Mouse (Mus musculus) thymus, postnatal 14 days (tissue): ENCODE data around the gene Dnpep.

Experiments used
- DNase-seq: peaks from one replicate; pipeline ENCODE4 v3.0.0; 2021

The Dnpep gene

DNA sequence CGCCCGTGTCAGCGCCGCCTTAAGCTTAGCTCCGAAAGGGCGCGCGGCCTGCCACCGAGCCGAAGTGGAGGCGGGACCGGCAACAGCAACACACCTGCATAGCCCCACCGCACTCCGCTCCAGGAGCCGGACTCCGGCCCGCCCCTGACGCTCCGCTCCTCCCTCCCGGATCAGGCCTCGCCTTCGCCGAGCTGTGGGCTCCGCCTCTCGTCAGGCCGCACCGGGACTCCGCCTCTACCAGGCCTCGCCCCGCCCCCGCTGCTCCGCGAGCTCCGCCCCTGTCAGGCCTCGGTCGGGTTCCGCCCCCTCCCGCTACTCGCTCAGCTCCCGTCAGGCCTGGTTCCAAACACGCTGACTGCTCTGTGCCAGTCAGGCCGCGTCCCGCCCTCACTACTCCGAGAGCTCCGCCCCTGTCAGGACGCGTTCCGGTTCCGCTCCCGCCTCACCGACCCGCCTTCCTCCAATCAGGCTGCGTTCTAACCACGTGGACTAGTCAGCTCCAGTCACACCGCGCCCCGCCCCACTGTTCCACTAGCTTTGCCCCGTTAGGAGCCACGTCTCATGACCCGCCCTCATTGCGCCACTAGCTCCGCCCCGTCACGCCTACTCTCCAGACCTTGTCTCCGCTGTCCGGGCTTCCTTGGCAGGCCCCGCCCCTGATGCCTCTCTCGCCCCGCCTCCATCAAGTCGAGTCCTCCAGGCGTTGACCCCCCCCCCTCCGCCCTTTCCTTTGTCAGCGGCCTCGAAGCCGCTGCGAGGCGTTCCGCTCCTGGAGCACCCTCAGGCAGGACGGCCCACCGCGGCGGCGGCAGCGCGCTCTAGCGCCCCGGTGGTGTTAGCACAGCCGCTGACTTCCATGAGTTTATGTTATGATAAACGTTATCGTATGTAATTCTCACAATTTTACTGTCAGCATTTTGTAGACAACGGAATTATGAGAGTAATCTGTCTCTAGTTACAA lies at the start of gene Dnpep:
Dnpep (minus strand) TSS at position 750 of the 961 bp plus-strand sequence.
- peak; percentile 100 for DNase-seq

DNA sequence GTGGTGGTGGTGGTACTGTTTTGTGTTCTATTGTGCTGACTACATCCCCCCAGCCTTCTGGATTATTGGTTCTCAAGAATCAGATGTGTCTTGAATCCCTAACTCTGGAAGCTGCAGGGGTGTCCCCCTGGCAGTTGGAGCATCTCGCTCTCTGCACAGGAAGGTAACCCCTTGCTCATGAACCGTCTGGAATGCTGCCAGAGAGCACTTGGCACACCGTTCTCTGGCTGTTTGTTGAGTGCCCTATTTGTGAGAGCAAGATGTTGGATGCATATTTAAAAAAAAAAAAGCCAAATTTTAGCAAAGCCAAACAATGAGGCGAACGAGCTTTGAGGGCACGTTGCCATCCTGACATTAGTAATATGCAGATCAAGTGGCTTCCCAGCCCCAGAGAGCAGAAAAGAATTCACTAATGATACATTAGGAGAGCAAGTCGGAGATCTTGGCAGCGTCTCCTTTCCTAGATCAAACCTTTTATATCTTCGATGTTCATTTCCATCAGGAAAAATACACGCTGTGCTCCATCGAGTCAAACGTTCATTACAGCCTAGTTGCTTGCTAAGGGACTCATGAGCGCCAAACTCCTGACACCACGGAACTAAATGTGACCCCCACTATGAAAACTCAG lies 47.8 kb upstream of the Dnpep start:
- no peak for DNase-seq

DNA sequence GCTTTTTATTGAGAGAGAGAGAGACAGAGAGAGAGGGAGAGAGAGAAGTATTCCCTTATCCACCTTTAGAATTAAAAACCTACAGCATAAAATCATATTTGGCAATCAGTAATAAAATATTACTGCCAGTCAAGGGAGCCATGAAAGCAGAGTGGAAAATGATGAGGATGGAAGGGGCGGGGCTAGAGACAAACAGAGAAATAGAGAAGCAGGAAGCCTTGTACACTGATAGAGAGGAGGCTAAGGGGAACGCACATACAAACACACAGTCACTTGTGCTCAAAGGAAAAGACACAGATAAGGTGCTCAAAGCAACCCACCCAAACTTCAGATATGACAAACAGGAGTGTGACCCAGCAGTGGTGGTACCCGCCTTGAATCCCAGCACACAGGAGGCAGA lies 46.1 kb upstream of the Dnpep start:
- DNase-seq: no peak

DNA sequence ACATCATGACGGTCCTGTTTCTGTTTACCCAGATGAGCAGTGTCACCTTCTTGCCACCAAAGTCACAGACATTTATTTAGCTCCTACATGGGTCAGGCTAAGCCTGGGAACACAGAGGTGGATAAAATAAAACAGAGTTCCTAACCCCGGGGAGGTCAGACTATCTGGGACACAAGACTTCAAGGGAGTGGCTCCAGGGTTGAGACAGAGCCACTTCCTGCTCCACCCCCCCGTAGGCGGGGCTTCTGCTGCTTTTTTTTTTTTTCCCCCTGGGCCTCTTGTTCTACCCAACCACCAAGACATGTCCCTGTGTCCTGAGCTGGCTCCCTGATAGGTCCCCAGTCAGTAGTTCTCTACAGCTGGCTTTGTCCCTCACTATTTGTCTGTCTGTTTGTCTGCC lies 44.0 kb upstream of the Dnpep start:
- no peak for DNase-seq

DNA sequence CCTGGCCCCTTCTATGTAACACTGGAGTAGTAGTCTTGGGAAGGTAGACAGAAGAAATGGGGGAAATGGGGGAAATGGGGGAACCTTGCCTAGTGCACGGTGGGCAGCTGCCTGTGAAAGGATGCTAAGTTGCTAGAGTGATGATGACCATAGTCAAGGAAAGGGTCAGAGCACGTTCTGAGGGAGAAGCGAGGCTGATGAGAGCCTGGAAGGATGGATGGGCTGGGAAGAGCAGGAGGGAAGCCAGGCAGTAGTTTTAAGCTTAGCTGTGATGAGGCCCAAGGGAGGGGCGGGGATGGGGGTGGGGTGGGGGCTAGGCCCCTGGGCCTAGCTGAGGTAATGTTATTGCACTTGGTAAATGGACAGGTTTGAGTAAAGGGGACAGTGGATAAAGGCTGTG lies 43.3 kb upstream of the Dnpep start:
- no peak for DNase-seq

DNA sequence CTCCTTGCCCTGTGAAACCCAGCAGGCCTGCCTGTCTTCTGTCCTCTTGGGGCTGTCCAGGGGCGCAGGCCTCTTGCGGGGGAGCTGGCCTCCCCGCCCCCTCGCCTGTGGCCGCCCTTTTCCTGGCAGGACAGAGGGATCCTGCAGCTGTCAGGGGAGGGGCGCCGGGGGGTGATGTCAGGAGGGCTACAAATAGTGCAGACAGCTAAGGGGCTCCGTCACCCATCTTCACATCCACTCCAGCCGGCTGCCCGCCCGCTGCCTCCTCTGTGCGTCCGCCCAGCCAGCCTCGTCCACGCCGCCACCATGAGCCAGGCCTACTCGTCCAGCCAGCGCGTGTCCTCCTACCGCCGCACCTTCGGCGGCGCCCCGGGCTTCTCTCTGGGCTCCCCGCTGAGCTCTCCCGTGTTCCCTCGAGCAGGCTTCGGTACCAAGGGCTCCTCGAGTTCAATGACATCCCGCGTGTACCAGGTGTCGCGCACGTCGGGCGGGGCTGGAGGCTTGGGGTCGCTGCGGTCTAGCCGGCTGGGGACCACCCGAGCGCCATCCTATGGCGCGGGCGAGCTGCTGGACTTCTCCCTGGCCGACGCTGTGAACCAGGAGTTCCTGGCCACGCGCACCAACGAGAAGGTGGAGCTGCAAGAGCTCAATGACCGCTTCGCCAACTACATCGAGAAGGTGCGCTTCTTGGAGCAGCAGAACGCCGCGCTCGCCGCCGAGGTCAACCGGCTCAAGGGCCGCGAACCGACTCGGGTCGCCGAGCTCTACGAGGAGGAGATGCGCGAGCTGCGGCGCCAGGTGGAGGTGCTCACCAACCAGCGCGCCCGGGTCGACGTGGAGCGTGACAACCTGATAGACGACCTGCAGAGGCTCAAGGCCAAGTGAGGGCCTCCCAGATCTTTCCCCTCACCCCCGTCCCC lies 42.6 kb upstream of the Dnpep start, which contains the start of gene Des:
Des (plus strand) TSS at position 218 of the 920 bp plus-strand sequence.
- no peak for DNase-seq

DNA sequence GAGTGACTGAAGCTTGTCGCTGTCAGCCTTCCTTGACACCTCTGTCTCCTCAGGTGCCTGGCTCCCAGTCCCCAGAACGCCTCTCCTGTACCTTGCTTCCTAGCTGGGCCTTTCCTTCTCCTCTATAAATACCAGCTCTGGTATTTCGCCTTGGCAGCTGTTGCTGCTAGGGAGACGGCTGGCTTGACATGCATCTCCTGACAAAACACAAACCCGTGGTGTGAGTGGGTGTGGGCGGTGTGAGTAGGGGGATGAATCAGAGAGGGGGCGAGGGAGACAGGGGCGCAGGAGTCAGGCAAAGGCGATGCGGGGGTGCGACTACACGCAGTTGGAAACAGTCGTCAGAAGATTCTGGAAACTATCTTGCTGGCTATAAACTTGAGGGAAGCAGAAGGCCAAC lies 41.6 kb upstream of the Dnpep start:
- DNase-seq: no peak

DNA sequence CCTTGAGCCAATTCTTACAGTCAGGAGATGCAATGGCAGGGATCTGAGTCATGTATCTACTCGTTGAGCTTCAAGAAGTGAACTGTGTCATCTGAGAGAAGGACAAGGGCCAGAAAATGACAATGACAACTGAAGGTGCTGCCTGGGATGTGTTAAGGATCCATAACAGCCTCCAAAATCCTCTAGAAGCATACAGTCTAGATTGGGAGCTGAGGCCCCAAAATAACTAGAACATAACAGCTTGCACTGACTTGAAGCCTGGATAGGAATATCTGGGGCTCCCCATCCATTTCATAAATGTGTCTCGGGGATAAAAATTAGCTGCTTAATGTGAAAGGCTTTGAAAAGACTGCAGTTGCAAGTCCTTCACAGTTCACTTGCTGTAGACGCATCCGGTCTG lies 40.2 kb upstream of the Dnpep start:
- no peak for DNase-seq

DNA sequence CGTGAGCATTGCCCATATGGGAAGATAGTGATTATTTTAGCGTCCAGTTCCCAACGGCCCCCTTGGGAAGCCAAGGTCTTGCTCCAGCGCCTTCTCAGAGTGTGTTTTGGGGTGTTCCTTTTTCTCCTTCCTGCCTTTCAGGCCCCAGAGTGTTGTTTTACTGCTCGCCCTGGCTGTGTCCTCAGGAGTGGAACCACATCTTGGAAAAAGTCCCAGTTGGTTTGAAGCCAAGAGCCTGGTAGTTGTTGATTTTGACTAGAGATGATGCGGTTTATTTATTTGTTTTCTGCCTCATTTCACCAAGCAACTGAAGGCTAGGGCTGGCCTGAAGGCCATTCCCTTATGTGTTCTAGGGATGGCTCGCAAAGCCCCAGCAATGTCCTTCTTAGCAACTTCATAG lies 39.5 kb upstream of the Dnpep start:
- DNase-seq: no peak

DNA sequence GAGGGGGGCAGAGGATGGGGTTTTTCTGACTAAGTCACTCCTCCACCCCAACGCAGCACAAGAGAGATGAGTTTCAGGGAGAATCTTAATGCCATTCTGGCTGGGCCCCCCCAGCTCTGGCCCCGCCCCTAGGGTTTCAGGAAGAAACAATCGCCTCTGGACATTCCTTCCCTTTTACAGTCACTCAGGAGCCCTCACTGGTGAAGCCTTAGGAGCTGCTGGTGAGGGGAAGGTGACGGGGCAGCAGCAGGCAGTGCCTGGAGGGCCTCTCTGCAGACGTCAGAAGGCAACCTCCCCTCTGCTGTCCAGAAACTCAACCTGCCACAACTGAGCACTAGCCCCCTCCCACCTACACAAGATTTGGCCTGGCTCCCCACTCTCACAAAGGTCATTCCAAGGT lies 31.5 kb upstream of the Dnpep start:
- no peak for DNase-seq

DNA sequence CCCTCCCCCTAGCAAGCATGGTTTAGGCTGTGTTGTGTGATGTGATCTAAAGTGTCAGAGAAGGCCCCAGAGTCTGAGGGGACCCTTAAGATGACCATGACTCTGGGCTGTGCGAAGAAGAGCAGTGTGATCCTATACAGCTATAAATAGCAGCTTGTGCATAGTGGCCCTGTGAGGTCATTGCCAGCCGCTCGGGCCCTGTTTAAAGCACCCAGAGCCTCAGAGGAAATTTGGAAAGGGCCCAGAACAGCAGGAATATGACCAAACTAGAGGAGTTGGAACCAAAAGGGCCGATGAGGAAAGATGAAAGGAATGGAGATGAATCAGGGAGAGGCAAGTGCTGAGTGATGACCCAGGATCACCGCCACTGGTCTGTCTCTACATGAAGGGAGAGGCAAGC lies 29.5 kb upstream of the Dnpep start:
- DNase-seq: no peak

DNA sequence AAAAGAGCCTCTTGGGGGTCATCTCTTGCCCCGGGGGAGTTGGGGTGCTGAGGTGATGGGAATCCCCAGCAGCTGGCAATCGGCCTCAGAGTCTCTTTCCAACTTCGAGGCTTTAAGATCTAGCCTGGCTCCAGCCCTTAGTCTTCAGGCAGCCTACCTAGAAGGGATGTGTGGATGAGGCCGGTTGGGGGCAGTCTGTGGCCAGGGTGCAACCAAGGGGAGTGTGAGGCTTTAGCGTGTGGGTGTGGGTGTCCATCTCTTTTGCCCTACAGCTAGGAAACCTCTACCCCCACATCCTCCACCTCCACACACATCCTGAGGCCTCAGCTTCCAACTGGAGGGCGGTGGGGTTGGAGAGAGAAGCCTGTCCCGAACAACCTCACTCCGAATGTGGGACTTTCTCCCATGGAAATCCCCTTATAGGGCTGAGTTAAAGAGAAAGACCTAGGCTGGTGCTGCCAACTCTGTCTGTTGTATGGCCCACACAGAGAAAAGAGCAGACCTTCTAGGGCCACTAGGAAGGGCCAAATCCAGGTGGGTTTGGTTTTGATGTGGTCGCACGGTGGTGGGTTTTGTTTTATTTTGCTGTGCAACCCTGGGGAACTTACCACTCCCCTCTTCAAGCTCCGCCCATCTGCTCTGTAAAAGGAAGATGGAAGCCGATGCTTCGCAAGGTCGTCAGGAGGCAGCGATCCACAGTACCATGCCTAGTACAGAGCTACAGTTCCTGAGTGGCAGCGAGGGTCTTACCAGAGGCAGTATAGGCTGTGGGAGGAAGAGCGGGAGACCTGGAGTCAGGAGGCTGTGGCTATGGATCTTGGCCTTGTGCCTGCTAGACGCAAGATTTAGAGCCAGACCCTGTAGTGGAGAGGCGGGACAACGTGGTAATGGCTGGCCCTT lies 27.5 kb upstream of the Dnpep start:
- no peak for DNase-seq

DNA sequence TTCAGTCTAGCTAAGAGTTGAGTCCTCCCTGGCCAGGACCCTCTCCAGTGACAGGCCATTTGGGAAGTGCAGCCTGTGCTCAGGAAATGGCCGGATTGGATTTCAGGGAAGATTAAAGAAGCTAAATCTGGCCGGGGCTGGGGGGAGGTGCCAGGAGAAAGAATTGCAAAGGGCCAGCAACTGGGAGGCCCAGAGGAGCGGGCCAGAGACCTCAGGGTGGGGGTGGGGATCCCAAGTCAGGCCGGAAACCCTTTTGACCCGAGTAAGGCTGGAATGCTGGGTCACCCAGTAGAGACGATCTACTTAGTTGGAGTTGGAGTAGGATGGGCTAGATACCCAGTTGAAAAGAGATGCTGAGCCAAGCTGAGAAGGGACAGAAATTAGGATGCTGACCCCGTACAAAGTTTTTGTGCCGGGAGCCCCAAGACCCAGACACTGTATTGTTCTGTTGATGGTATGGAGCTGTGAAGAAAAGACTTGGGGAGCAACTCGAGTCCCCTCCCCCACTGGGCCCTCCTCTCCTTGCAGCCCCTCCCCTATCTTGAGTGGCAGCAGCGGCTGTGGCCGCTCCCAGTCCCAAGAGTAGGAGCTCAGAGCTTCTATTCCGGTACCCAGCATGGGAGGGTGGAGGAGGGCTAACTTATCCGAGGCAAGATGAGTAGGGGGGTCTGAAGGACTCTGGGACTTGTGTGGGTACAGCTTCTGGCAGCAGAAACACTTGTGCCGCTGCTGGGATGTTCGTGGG lies 26.7 kb upstream of the Dnpep start:
- DNase-seq: no peak

DNA sequence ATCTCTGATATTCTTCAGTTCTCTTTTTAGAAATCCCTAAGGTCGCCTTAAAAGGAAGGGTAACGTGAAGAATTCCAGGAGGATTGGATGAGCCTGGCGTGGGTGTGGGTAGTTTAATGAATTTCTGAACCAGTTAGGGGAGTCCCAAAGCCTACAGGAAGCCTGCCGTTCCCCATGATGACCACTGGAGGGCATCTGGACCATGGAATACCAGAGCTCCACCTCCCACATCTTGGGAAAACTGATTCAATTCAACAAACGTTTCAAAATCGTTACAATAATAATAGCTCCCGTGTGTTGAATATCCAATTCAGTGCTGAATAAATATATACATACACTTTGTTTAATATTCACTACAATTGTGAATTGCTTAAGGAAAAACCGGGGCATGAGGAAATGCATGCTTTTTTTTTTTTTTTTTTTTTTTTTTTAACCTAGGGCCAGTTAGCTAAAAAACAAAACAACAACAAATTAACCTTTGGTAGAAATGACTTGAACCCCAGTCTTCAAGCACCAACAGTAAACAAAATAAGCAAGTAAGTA lies 25.2 kb upstream of the Dnpep start:
- peak; percentile 30 for DNase-seq

DNA sequence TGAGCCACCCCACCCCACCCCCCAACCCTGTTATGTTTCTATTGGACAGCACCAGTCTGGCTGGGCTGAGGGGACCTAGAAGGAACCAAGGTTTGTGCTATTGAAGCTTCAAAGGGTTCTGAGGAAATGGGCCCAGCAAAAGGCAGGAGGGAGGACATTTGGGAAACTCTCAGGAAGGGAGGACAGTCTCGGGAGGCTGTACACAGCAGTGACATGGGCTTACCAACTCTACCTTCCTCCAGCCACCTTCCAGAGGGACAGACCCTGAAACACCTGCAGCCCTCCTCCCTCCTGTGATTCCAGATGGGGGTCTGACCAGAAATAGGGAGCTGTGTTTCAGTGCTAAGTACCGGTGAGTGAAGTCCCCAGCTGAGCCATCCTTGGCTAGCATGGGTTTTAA lies 22.7 kb upstream of the Dnpep start:
- DNase-seq: no peak

DNA sequence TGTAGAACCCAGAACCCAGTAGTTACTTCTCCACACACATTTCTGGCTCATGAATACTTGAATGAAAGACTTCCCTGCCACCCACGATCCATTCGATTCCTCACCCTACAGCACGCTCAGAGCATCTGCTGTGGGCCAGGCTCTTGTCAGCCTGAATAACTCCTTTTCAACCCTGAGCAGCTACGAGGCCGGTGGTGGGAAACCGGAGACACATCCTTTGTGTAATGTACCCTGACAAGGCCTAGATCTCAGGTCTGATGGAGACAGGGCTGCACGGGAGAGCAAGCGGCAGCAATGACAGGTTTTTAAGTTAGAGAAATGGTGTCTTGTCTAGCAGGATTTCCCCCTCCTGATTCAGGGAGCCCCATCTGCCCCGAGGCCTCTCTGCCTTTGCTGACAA lies 21.5 kb upstream of the Dnpep start:
- DNase-seq: no peak

DNA sequence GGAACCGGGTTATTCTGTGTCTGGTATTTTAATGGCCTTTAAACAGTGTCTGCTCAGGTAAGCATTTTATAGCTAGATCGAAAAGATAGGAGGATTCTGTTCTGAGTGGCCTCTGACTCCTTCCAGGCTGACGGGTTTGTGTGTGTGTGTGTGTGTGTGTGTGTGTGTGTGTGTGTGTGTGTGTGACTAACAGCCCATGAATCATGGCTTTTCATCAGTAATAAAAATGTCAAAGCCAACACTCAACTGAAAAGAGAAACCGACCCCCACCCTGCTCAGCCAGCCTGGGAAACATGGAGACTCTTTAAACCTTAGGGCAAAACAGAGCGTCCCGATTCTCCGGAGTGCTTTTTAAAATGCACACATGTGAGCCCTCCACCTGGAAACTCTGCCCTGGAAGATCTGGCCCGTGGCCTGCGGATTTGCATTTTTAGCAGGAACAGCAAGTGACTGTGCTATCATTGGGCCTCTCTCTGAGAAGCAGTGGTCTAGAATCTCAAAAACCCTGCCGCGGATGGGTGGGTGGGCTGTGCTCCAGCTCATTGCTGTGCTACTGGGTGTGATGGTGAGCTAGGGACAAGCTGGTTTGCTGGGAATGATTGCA lies 20.4 kb upstream of the Dnpep start:
- no peak for DNase-seq

DNA sequence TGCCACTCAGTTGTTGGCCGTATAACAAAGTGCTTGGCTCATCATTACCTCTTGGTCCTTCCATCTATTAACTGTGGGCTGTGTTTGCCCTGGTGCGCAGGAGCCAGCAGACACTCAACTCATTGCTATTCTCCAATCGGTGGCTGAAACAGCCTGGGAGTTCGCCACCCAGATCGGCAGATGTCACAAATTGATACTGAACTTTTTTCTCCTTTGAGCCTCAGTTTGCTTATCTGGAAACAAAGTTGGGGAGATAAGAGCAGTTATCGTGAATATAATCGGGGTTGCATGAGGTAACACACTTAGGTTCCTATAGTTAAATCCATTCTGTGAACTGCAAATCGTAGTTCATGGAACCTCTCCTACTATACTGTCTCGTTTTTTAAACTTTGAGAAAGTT lies 19.3 kb upstream of the Dnpep start:
- DNase-seq: no peak

DNA sequence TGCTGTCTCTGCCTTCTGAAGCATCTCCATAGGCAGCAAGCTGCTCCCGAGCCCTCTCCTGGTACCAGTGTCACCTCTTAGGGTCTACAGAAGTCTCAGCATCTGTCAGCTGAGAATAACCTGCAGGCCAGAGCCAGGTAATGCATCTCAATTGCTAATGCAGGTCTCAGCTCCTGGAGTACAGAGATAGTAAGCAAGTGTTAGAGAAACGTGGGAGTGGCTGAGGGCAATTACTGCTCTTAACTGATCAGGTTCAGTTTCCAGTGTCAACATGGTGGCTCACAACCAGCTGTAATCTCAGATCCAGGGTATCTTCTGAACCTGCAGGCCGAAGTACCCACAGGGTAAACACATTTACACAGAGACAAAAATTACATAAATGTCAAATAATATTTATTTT lies 18.7 kb upstream of the Dnpep start:
- DNase-seq: no peak

DNA sequence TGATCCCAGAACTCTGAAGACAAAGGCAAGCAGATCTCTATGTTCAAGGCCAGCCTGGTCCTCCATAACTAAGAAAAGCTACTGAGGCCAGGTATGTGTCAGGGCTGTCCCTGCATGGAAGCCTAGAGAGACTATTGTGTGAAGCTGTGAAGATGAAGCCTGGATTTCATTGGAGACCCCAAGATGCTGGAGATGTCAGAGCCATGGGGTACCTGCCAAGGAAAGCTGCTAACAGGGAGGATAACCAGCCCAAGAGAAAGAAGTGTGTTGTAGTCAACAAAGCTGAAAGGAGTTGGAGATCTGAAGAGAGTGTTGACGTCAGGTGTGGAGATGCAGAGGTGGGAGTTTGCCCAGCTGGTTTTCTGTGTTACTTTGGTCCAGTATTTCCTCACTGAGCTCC lies 13.5 kb upstream of the Dnpep start:
- DNase-seq: no peak

DNA sequence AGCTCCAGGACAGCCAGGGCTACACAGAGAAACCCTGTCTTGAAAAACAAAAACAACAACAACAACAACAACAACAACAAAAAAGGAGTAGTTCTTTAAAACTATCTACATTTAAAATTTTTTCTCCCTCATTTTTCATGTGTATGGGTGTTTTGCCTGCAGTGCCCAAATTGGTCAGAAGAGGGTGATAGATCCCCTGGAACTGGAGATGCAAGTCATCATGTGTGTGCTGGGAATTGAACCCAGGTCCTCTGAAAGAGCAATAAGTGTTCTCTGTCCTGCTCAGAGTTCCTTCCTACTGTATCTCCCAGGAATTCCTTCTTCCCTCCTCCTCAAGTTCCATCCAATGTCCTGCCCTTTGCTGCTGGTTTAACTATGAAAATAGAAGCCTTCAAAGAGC lies 9.7 kb upstream of the Dnpep start:
- DNase-seq: no peak
